Mouse (Mus musculus) mature B cell (primary cell): ENCODE measurements around the gene Tnnc2.

Source experiments
- in situ Hi-C: fragments of 300-500 bp; cut with MboI; formaldehyde crosslinking; loops from 2 replicates; pipeline ENCODE4 v1.14.3; 2019

Tnnc2 gene

GRCm38 (mm10) chr2:164737377-164738090, 42.2 kb downstream of the Tnnc2 start:
- in situ Hi-C loops: loop anchor here (25.0 kb wide), 1 partner anchor 325 kb away; the partner anchor contains the start of genes Matn4 and Rbpjl

- in situ Hi-C loops: loop anchor here (25.0 kb wide), 1 partner anchor 323 kb away; the partner anchor contains the start of genes Matn4 and Rbpjl
Observed at GRCm38 (mm10) chr2:164735446-164735845, 44.3 kb downstream of the Tnnc2 start.

- in situ Hi-C loops: loop anchor here (25.0 kb wide), 1 partner anchor 323 kb away; the partner anchor contains the start of genes Matn4 and Rbpjl
Observed at GRCm38 (mm10) chr2:164734839-164735238, 44.9 kb downstream of the Tnnc2 start.

GRCm38 (mm10) chr2:164733259-164733658, 46.5 kb downstream of the Tnnc2 start:
- in situ Hi-C loops: loop anchor here (25.0 kb wide), 1 partner anchor 321 kb away; the partner anchor contains the start of genes Matn4 and Rbpjl

- in situ Hi-C loops: loop anchor here (25.0 kb wide), 1 partner anchor 319 kb away; the partner anchor contains the start of genes Matn4 and Rbpjl
Observed at GRCm38 (mm10) chr2:164731719-164732118, 48.0 kb downstream of the Tnnc2 start.
